Mouse (Mus musculus) liver, postnatal 0 days (tissue): Measurements from ENCODE around the gene Muc4.

ENCODE experiments used
- CTCF ChIP-seq: sonication (generic); IDR thresholded peaks from 2 replicates; pipeline ENCODE4 v1.5.1; 2016; ENCODE audit warnings: antibody characterized with exemption, low read depth
- EP300 ChIP-seq: IDR thresholded peaks from 2 replicates; pipeline ENCODE4 v1.6.1; 2016; ENCODE audit warnings: antibody characterized with exemption, low read depth, mild to moderate bottlenecking

- TF ChIP-seq EP300 (no peak), CTCF (peak; percentile 96)
Observed at GRCm38 (mm10) chr16:32689501-32689900, 46.2 kb upstream of the Muc4 start.
